Mouse (Mus musculus) monocyte, adult 2 months (primary cell): ENCODE measurements around the gene Tmco4.

ENCODE experiments used
- DNase-seq, 2 experiments: peaks; one replicate each; pipeline ENCODE4 v3.0.0; 2022; ENCODE audit warnings: low spot score in 2 of 2, low read depth in 1 of 2

Tmco4 gene

GRCm38 (mm10) chr4:138972827-138973718, at the start of gene Tmco4:
Tmco4 (plus strand) TSS chr4:138972888.
- DNase-seq: peak; percentile 41 to 61

GRCm38 (mm10) chr4:138925561-138925960, 47.1 kb upstream of the Tmco4 start:
- no peak for DNase-seq

- no peak for DNase-seq
Observed at GRCm38 (mm10) chr4:138933862-138934261, 38.8 kb upstream of the Tmco4 start.

GRCm38 (mm10) chr4:138934456-138935145, 38.1 kb upstream of the Tmco4 start:
- no peak for DNase-seq

GRCm38 (mm10) chr4:138938495-138939269, 34.0 kb upstream of the Tmco4 start:
- DNase-seq: no peak

- no peak for DNase-seq
Observed at GRCm38 (mm10) chr4:138939481-138939880, 33.2 kb upstream of the Tmco4 start.

- no peak for DNase-seq
Observed at GRCm38 (mm10) chr4:138941401-138941800, 31.3 kb upstream of the Tmco4 start.

GRCm38 (mm10) chr4:138941966-138942365, 30.7 kb upstream of the Tmco4 start:
- DNase-seq: no peak

GRCm38 (mm10) chr4:138943730-138944129, 29.0 kb upstream of the Tmco4 start:
- DNase-seq: peak; percentile 68 to 80

- DNase-seq: no peak
Observed at GRCm38 (mm10) chr4:138948257-138948656, 24.4 kb upstream of the Tmco4 start.

- no peak for DNase-seq
Observed at GRCm38 (mm10) chr4:138958612-138959011, 14.1 kb upstream of the Tmco4 start.

- DNase-seq: no peak
Observed at GRCm38 (mm10) chr4:138959120-138959519, 13.6 kb upstream of the Tmco4 start.

GRCm38 (mm10) chr4:138959926-138960325, 12.8 kb upstream of the Tmco4 start:
- DNase-seq: no peak

GRCm38 (mm10) chr4:138962719-138963118, 10.0 kb upstream of the Tmco4 start:
- DNase-seq: no peak

GRCm38 (mm10) chr4:138965871-138966270, 6.8 kb upstream of the Tmco4 start:
- DNase-seq: no peak

- no peak for DNase-seq
Observed at GRCm38 (mm10) chr4:138966866-138967265, 5.8 kb upstream of the Tmco4 start, which contains the start of gene Rnf186. Rnf186 (plus strand) TSS chr4:138967112.

GRCm38 (mm10) chr4:138967485-138967884, 5.2 kb upstream of the Tmco4 start:
- no peak for DNase-seq

GRCm38 (mm10) chr4:138968772-138969556, 3.7 kb upstream of the Tmco4 start:
- DNase-seq: peak; percentile 24 to 43

GRCm38 (mm10) chr4:138969736-138970135, 3.0 kb upstream of the Tmco4 start:
- DNase-seq: no peak

GRCm38 (mm10) chr4:138971371-138971770, 1.3 kb upstream of the Tmco4 start:
- DNase-seq: no peak
